ENCODE assay signal across 8 mouse cellular contexts in the genomic region with DNA sequence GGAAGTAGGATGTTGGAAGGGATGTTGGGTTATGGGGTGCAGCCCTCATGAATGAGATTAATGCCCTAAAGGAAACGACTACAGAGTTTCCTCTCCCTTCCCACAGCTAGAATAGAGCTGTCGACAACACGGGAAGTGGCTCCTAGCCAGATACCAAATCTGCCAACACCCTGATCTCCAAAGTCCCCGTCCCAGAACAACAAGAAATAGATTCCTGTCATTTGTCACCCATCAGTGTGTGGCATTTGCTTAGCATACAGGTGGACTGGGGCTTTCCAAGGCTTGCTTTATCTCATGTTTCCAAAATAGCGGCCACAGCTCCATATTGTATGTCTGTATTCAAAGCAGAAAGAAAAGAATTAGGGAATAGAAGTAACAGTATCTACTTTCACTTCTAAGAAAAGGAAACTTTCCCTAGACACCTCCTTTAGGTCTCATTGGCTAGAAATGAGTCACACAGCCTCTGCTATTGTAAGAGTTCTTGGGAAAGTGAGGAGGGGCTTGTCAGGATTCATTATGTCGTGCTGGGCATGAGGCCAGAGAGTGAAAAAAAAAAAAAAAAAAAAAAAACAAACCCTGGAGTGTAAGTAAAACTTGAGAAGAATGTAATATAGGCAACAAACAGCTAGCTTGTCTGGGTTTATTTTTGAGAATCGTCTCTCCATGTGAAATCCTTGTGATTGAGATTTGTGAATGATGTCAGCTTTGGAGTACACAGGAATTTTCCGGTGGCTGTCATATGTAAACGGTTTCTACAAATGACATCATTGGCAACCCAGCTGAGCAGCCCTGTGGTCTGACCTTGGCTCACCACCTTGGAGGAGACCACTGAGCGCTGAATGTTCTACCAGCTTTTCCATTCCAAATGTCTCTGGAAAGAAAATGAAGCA.
DNase-seq lines count a peak whose midpoint lies in the region; ATAC-seq and TF ChIP-seq lines count a peak whose summit lies in the region.

No protein-coding gene starts in this region.

- TF ChIP-seq CTCF in lung, embryonic 14.5 days (IDR thresholded peaks at IDR 0.05; ENCODE audit: low read depth), result no peak

- no peaks in the 10 kb centered on the region for H3K36me3 ChIP-seq in embryonic facial prominence, embryonic 14.5 days (ENCODE audit: control insufficient read depth, insufficient read depth, low read length)
- no peaks in the 10 kb centered on the region for H3K36me3 ChIP-seq in hindbrain, embryonic 12.5 days
- no peaks in the 10 kb centered on the region for H3K36me3 ChIP-seq in lung, embryonic 14.5 days (ENCODE audit: insufficient read depth)

- no peaks in the 10 kb centered on the region for H3K27me3 ChIP-seq in embryonic facial prominence, embryonic 14.5 days (replicated peaks; ENCODE audit: control insufficient read depth, insufficient read depth, low read length)
- H3K27me3 ChIP-seq in hindbrain, embryonic 12.5 days, result no peaks in the 10 kb centered on the region
- no peaks in the 10 kb centered on the region for H3K27me3 ChIP-seq in lung, embryonic 14.5 days (ENCODE audit: insufficient read depth, low read length)

- WGBS in embryonic facial prominence, embryonic 14.5 days, result 37% methylated on average over 10 of the region's 10 CpGs
- 50% methylated on average over 10 of the region's 10 CpGs for WGBS in hindbrain, embryonic 12.5 days
- whole genome bisulfite sequencing in lung, embryonic 14.5 days, result 30% methylated on average over 10 of the region's 10 CpGs

- peak overlapping the region; percentile 69 for H3K27ac ChIP-seq in embryonic facial prominence, embryonic 14.5 days (replicated peaks; ENCODE audit: low read depth, low read length)
- H3K27ac ChIP-seq in hindbrain, embryonic 12.5 days, result peak overlapping the region; percentile 64
- peak overlapping the region; percentile 70 for H3K27ac ChIP-seq in lung, embryonic 14.5 days (ENCODE audit: low read depth)

- DNase-seq in MN1 (ENCODE audit: low spot score), result peak; percentile 33
- DNase-seq in embryonic facial prominence, embryonic 14.5 days (ENCODE audit: low spot score), result peak; percentile 93
- peak; percentile 80 for DNase-seq in lung, embryonic 14.5 days
- no peak for DNase-seq in spleen, postnatal 36 days (ENCODE audit: low spot score in 2 of 2)
- no peak for DNase-seq in cerebellum, adult 8-10 months
- no peak for DNase-seq in layer of hippocampus, adult 9-11 months

- 0 out of 2 replicates have a peak, but pooled peaks cover 4% of the 10 kb centered on the region for H3K9me3 ChIP-seq in embryonic facial prominence, embryonic 14.5 days (ENCODE audit: control insufficient read depth, low read length)
- 0 out of 2 replicates have a peak, but pooled peaks cover 3% of the 10 kb centered on the region for H3K9me3 ChIP-seq in hindbrain, embryonic 12.5 days (replicated peaks)
- H3K9me3 ChIP-seq in lung, embryonic 14.5 days (ENCODE audit: low read depth, low read length), result no peaks in the 10 kb centered on the region

- H3K9ac ChIP-seq in embryonic facial prominence, embryonic 14.5 days (ENCODE audit: low read depth, low read length), result no peak overlapping the region
- no peak overlapping the region for H3K9ac ChIP-seq in hindbrain, embryonic 12.5 days
- no peak overlapping the region for H3K9ac ChIP-seq in lung, embryonic 14.5 days

- no peaks in the 10 kb centered on the region for H3K4me1 ChIP-seq in embryonic facial prominence, embryonic 14.5 days (ENCODE audit: control insufficient read depth, insufficient read depth, low read length)
- peaks cover 3% of the 10 kb centered on the region for H3K4me1 ChIP-seq in hindbrain, embryonic 12.5 days
- no peaks in the 10 kb centered on the region for H3K4me1 ChIP-seq in lung, embryonic 14.5 days (ENCODE audit: insufficient read depth)

- no peak overlapping the region for H3K4me3 ChIP-seq in embryonic facial prominence, embryonic 14.5 days (ENCODE audit: low read depth, low read length)
- no peak overlapping the region for H3K4me3 ChIP-seq in hindbrain, embryonic 12.5 days
- H3K4me3 ChIP-seq in lung, embryonic 14.5 days (ENCODE audit: low read depth, low read length), result no peak overlapping the region

- 0 out of 2 replicates have a peak overlapping the region, but pooled peaks have one; percentile 21 for H3K4me2 ChIP-seq in embryonic facial prominence, embryonic 14.5 days (ENCODE audit: low read depth, low read length)
- no peak overlapping the region for H3K4me2 ChIP-seq in hindbrain, embryonic 12.5 days (replicated peaks)
- peak overlapping the region; percentile 3; the same call in 1 of the 2 replicates for H3K4me2 ChIP-seq in lung, embryonic 14.5 days

- ATAC-seq in embryonic facial prominence, embryonic 14.5 days (ENCODE audit: low read depth), result peak; percentile 88
- peak; percentile 85 for ATAC-seq in hindbrain, embryonic 12.5 days (ENCODE audit: low FRiP score)
- peak; percentile 78 for ATAC-seq in lung, embryonic 14.5 days (ENCODE audit: insufficient read depth)
- ATAC-seq in megakaryocyte-erythroid progenitor cell, adult 5-6 weeks (replicated peaks; ENCODE audit: low FRiP score, low TSS enrichment, poor library complexity, severe bottlenecking), result no peak

Comparison
In these comparisons a context has a peak if more than half of its experiments do, and no peak if none do; other contexts are left out.
1. DNase-seq: peak in MN1 (single experiment), embryonic facial prominence, embryonic 14.5 days (single experiment) and lung, embryonic 14.5 days (single experiment); none in spleen, postnatal 36 days (0 of 2), cerebellum, adult 8-10 months (single experiment) and layer of hippocampus, adult 9-11 months (single experiment).
2. Peak in every context shown above with its lines, with median percentiles within 50 percentile points of each other: H3K27ac ChIP-seq.